Mouse (Mus musculus) ES-Bruce4 (cell line): ENCODE data around the gene Rpl10a. TPM values are rescaled to one million over a fixed set of nuclear protein-coding genes. Genes with fewer than 3 reads are reported as not detected.

Experiments
- H3K27ac ChIP-seq: 2 replicates; pipeline ENCODE4 v1.5.1; 2012; ENCODE audit warnings: low read length, inconsistent platforms; ENCODE audit not compliant: insufficient read depth
- H3K27me3 ChIP-seq: 2 replicates; pipeline ENCODE4 v1.6.1; 2012; ENCODE audit warnings: mild to moderate bottlenecking, low read length, inconsistent platforms; ENCODE audit not compliant: control insufficient read depth, poor library complexity, insufficient read depth, severe bottlenecking
- H3K36me3 ChIP-seq: 2 replicates; pipeline ENCODE4 v1.6.1; 2012; ENCODE audit warnings: inconsistent platforms, mild to moderate bottlenecking, low read length, moderate library complexity; ENCODE audit not compliant: control insufficient read depth, poor library complexity, insufficient read depth, severe bottlenecking
- H3K4me1 ChIP-seq: one replicate; pipeline ENCODE4 v1.8.1; 2011; ENCODE audit warnings: low read length; ENCODE audit not compliant: control insufficient read depth, insufficient read depth
- H3K4me3 ChIP-seq: 2 replicates; pipeline ENCODE4 v1.5.1; 2011; ENCODE audit warnings: low read depth, mild to moderate bottlenecking, low read length
- H3K9ac ChIP-seq: 2 replicates; pipeline ENCODE4 v1.6.1; 2012; ENCODE audit warnings: low read depth, mild to moderate bottlenecking, inconsistent platforms; ENCODE audit not compliant: poor library complexity, severe bottlenecking
- H3K9me3 ChIP-seq: replicated peaks from 2 replicates; pipeline ENCODE4 v1.6.1; 2012; ENCODE audit warnings: mild to moderate bottlenecking, low read length, inconsistent platforms; ENCODE audit not compliant: control insufficient read depth, poor library complexity, insufficient read depth, severe bottlenecking
- CTCF ChIP-seq: IDR thresholded peaks from one replicate; pipeline ENCODE4 v1.8.1; 2011; ENCODE audit warnings: low read depth, low read length
- EP300 ChIP-seq: IDR thresholded peaks from 2 replicates; pipeline ENCODE4 v1.6.1; 2011; ENCODE audit warnings: low read depth, low read length; ENCODE audit not compliant: insufficient read depth
- POLR2A ChIP-seq: IDR thresholded peaks from one replicate; pipeline ENCODE4 v1.8.1; 2011; ENCODE audit warnings: low read length; ENCODE audit not compliant: insufficient read depth
- polyA plus RNA-seq: library from polyadenylated mRNA; stranded (reverse); fragments of >200 nt; gene quantifications from 2 replicates; pipeline ENCODE4 v1.2.4, GENCODE M21; 2011; ENCODE audit warnings: low read depth; ENCODE audit not compliant: missing spikeins, insufficient read depth, insufficient read length

Gene Rpl10a
- polyA plus RNA-seq, 1 experiment, result 1,875 TPM

DNA sequence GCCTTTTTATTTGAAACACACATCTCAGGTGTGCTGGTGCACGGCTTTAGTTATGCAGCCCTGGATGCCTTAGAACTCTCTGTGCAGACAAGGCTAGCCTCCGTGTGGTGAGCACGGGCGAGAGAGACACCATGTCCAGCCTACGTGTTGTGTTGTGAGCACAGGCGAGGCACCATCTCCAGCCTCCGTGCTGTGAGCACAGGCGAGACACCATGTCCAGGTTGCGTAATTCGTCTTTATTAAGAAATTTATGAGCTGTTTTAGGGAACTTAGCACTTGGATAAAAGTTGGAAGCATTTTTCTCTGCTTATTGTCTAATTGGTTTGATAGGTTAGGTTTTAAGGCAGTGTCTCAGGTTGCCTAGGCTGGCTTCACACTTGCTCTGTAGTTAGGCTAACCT lies 45.1 kb upstream of the Rpl10a start:
- H3K9ac ChIP-seq, result no peak overlapping the region
- H3K27ac ChIP-seq, result no peak overlapping the region
- TF ChIP-seq POLR2A (no peak), EP300 (no peak), CTCF (no peak)
- no peak overlapping the region for H3K4me3 ChIP-seq
- H3K4me1 ChIP-seq, result peaks cover 3% of the 10 kb centered on the region
- H3K9me3 ChIP-seq, result no peaks in the 10 kb centered on the region
- no peaks in the 10 kb centered on the region for H3K27me3 ChIP-seq
- no peaks in the 10 kb centered on the region for H3K36me3 ChIP-seq

GRCm38 (mm10) chr17:28286133-28286532 lies 42.1 kb upstream of the Rpl10a start:
- Histone ChIP-seq H3K9ac (no peak overlapping the region), H3K4me3 (no peak overlapping the region), H3K27ac (no peak overlapping the region), H3K4me1 (no peaks in the 10 kb centered on the region), H3K9me3 (no peaks in the 10 kb centered on the region), H3K36me3 (no peaks in the 10 kb centered on the region), H3K27me3 (no peaks in the 10 kb centered on the region)
- TF ChIP-seq CTCF, result no peak
- no peak for TF ChIP-seq POLR2A
- TF ChIP-seq EP300, result no peak

GRCm38 (mm10) chr17:28286964-28287363 lies 41.3 kb upstream of the Rpl10a start:
- no peaks in the 10 kb centered on the region for H3K36me3 ChIP-seq
- H3K9me3 ChIP-seq, result no peaks in the 10 kb centered on the region
- H3K4me3 ChIP-seq, result no peak overlapping the region
- no peaks in the 10 kb centered on the region for H3K27me3 ChIP-seq
- TF ChIP-seq EP300 (no peak), CTCF (peak; percentile 4), POLR2A (no peak)
- H3K27ac ChIP-seq, result peak overlapping the region; percentile 17; the same call in 1 of the 2 replicates
- no peak overlapping the region for H3K9ac ChIP-seq
- H3K4me1 ChIP-seq, result no peaks in the 10 kb centered on the region

DNA sequence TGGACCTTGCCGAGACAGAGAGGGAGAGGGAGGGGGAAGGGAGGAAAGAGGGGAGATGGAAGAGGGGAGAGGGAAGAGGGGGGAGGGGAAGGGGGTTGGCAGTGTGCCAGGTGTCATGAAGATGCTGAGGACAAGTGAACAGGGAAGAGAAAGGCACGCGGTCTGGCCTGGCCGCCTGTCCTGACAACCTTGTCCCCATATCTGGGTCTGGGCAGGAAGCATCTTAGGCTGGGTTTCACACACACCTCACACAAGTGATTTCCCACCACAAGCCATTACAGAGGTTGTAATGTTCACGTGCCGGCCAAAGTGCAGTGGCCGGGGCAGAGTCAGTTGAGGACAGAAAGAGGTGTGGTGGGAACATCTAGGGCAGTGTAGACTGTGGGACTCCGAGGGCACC lies 40.7 kb upstream of the Rpl10a start:
- Histone ChIP-seq H3K27me3 (no peaks in the 10 kb centered on the region), H3K27ac (0 out of 2 replicates have a peak overlapping the region, but pooled peaks have one; percentile 17), H3K9me3 (no peaks in the 10 kb centered on the region), H3K36me3 (no peaks in the 10 kb centered on the region), H3K9ac (no peak overlapping the region), H3K4me3 (no peak overlapping the region), H3K4me1 (no peaks in the 10 kb centered on the region)
- no peak for TF ChIP-seq CTCF
- no peak for TF ChIP-seq EP300
- no peak for TF ChIP-seq POLR2A

DNA sequence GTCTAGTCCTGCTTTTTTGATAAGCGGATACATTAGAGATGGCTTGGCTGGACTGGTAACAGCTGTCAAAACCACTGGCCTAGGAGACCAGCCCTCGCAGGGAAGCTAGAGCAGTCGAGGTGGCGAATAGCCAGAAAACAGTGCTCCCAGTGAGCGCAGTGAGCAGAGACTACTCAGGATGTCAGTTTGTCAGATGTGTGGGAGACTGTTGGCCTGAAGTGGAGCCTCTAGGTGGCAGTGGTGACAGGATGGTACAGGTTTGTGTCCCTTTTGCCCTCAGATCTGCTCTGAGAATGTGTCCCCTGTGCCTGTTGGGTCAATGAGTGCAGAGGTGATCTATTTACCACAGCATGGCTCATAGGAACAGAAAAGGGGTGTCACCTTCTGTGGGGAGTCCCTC lies 40.3 kb upstream of the Rpl10a start:
- Histone ChIP-seq H3K4me1 (no peaks in the 10 kb centered on the region), H3K27ac (no peak overlapping the region), H3K36me3 (no peaks in the 10 kb centered on the region), H3K4me3 (no peak overlapping the region), H3K9me3 (no peaks in the 10 kb centered on the region), H3K27me3 (no peaks in the 10 kb centered on the region), H3K9ac (no peak overlapping the region)
- TF ChIP-seq CTCF (peak; percentile 32), POLR2A (no peak)

DNA sequence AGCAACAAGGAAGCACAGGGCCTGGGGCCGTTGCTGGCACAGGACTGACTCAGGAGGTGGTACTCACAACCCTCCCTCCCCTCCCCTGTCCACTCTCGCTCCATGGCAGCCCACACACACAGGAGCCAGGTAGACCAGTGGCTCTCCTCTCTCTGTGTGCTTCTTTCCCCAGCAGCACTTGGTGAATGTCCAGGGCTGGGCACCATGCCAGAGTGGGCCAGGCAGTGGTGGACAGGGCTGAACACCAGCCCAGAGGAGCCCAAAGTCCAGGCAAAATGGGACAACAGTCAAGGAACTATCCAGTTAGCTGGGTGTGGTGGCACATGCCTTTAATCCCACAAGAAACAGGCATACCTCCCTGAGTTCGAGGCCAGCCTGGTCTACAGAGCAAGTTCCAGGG lies 38.0 kb upstream of the Rpl10a start:
- Histone ChIP-seq H3K4me1 (no peaks in the 10 kb centered on the region), H3K27me3 (no peaks in the 10 kb centered on the region), H3K9ac (no peak overlapping the region), H3K36me3 (no peaks in the 10 kb centered on the region), H3K9me3 (no peaks in the 10 kb centered on the region), H3K4me3 (no peak overlapping the region), H3K27ac (no peak overlapping the region)
- TF ChIP-seq EP300, result no peak
- TF ChIP-seq CTCF, result no peak
- no peak for TF ChIP-seq POLR2A
